Mouse (Mus musculus): ENCODE measurements around the gene Ap3b2. TPM values are rescaled to one million over a fixed set of nuclear protein-coding genes. Genes with fewer than 3 reads are reported as not detected.

Ap3b2 gene
- polyA plus RNA-seq (2012; fragmentation: generic; extraction: Trizol): not detected

DNA sequence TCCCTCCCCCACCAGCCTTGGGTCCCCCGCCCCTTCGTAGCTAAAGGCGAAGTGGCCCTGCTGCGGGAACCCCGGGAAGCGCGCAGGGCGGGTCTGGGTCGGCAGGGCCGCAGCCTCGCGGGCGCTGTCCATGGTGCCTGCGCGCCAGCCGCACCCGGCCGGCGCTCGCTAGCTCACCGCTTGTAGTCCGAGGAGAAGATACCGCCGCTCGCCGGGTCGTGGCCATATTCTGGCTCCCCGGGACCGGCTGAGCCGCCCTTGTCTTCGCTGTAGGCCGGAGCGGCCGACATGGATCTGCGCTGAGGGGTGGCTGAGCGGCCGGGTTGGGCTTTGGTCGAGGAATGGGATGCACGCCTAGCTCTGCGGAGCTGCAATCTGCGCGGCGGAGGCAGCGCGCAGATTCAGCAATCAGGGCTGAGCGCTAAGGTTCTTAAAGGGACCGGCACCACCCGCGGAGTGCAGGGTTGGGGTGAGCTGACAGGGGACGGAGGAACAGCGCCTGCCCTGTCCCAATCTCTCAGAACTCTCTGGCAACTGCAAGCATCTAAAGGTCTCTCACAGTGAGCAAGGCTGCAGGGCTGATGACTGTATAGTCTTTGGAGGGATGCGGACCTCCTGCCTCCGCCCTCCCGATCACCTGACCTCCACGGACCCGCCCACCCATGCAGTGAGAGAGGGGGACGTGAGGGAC, at the start of gene Ap3b2:
Ap3b2 (minus strand) TSS at position 595 of the 691 bp plus-strand sequence.
- H3K79me2 ChIP-seq (ENCODE audit: control insufficient read depth, insufficient read depth): no peaks in the 10 kb centered on the region
- no peaks in the 10 kb centered on the region for H3K36me3 ChIP-seq (ENCODE audit: control insufficient read depth, insufficient read depth)
- H3K27me3 ChIP-seq (ENCODE audit: control insufficient read depth, insufficient read depth, insufficient read length): peaks cover 44% of the 10 kb centered on the region
- H3ac ChIP-seq (ENCODE audit: control insufficient read depth, insufficient read length): no peak within 1 kb of the TSS
- H3K4me3 ChIP-seq: no peak within 1 kb of the TSS
- H3K4me2 ChIP-seq (ENCODE audit: low read depth): no peak within 1 kb of the TSS
- TF ChIP-seq MYOG (IDR thresholded peaks at IDR 0.05; ENCODE audit: control insufficient read depth in 1 of 3, insufficient read depth in 1 of 3, insufficient read length in 2 of 3, low read depth in 2 of 3): no peak
- no peak for TF ChIP-seq SRF (IDR thresholded peaks at IDR 0.05; ENCODE audit: control insufficient read depth, insufficient read length, low read depth)
- no peak for TF ChIP-seq POLR2AphosphoS2 (IDR thresholded peaks at IDR 0.05; ENCODE audit: insufficient read length, low read depth)
- TF ChIP-seq TCF12 (IDR thresholded peaks at IDR 0.05; ENCODE audit: insufficient read depth, poor library complexity, severe bottlenecking): no peak
- no peak for TF ChIP-seq POLR2A (IDR thresholded peaks at IDR 0.05; ENCODE audit: insufficient read length, low read depth)
- no peak for TF ChIP-seq MYOD1 (IDR thresholded peaks at IDR 0.05; ENCODE audit: control insufficient read depth in 1 of 3, insufficient read length in 2 of 3, low read depth in 2 of 3)
- peak; percentile 86 for TF ChIP-seq REST (IDR thresholded peaks at IDR 0.05; ENCODE audit: insufficient read depth, insufficient read length)

DNA sequence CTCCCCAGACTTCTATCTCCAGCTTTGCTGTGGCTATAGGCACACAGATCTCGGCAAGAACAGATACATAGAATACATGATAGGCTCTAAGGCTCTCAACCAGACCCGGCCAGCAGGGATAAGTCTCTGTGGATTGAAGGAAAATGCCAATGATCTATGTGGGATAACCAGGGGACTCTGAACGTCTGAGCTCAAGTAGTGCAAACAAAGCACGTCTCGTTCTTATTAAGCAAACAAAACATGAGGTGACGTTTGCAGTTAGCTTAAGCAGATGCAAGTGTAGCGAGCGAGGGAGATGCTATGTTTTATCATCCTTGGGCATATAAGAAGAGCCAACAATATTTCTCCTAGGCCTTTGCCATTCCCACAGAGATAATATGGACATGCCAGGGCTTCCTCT, 49.2 kb upstream of the Ap3b2 start:
- no peaks in the 10 kb centered on the region for H3K36me3 ChIP-seq (ENCODE audit: control insufficient read depth, insufficient read depth)
- no peak overlapping the region for H3K4me2 ChIP-seq (ENCODE audit: low read depth)
- TF ChIP-seq TCF12 (IDR thresholded peaks at IDR 0.05; ENCODE audit: insufficient read depth, poor library complexity, severe bottlenecking) (no peak), POLR2AphosphoS2 (IDR thresholded peaks at IDR 0.05; ENCODE audit: insufficient read length, low read depth) (no peak), SRF (IDR thresholded peaks at IDR 0.05; ENCODE audit: control insufficient read depth, insufficient read length, low read depth) (no peak), TCF3 (IDR thresholded peaks at IDR 0.05; ENCODE audit: insufficient read length, low read depth) (no peak), MAX (IDR thresholded peaks at IDR 0.05; ENCODE audit: low read depth) (no peak), MYOG (IDR thresholded peaks at IDR 0.05; ENCODE audit: control insufficient read depth in 1 of 3, insufficient read depth in 1 of 3, insufficient read length in 2 of 3, low read depth in 2 of 3) (no peak), POLR2A (IDR thresholded peaks at IDR 0.05; ENCODE audit: insufficient read length, low read depth) (no peak), CEBPB (IDR thresholded peaks at IDR 0.05; ENCODE audit: insufficient read depth, poor library complexity, severe bottlenecking) (no peak), MYOD1 (IDR thresholded peaks at IDR 0.05; ENCODE audit: control insufficient read depth in 1 of 3, insufficient read length in 2 of 3, low read depth in 2 of 3) (no peak), USF1 (IDR thresholded peaks at IDR 0.05; ENCODE audit: low read depth) (no peak), E2F4 (IDR thresholded peaks at IDR 0.05; ENCODE audit: insufficient read depth) (no peak), REST (IDR thresholded peaks at IDR 0.05; ENCODE audit: insufficient read depth, insufficient read length) (no peak)
- no peaks in the 10 kb centered on the region for H3K79me2 ChIP-seq (ENCODE audit: control insufficient read depth, insufficient read depth)
- no peak overlapping the region for H3K4me3 ChIP-seq
- no peak overlapping the region for H3ac ChIP-seq (ENCODE audit: control insufficient read depth, insufficient read length)
- H3K27me3 ChIP-seq (ENCODE audit: control insufficient read depth, insufficient read depth, insufficient read length): peaks cover 25% of the 10 kb centered on the region

DNA sequence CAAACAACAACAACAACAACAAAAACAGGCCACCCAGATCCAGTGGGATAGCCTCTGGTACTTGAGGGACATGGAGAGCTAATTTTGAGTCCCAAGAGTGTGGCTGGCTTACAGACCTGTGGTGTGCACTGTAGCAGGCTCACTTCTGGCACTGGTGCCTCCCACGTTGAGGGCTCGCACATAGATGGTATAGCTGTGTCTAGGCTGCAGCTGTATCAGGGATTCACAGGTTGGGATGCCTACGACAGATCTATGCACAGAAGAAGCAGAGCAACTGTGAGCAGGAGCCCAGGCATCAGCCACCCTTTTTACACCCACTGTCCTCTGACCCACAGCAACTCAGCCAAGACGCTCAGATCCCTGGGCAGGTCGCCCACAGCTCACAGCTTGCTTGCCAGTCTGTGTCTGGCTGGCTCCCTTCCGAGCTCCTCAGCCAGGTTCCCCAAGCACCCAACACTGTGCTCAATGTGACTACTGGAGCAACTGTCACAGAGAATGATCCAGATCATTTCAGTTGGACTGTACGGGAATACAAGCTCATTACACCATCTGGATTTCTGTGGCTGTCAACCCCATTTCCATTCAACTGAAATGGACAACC, 48.3 kb upstream of the Ap3b2 start:
- H3ac ChIP-seq (ENCODE audit: control insufficient read depth, insufficient read length): no peak overlapping the region
- H3K4me2 ChIP-seq (ENCODE audit: low read depth): no peak overlapping the region
- H3K27me3 ChIP-seq (ENCODE audit: control insufficient read depth, insufficient read depth, insufficient read length): peaks cover 25% of the 10 kb centered on the region
- no peak for TF ChIP-seq MYOD1 (IDR thresholded peaks at IDR 0.05; ENCODE audit: control insufficient read depth in 1 of 3, insufficient read length in 2 of 3, low read depth in 2 of 3)
- TF ChIP-seq POLR2AphosphoS2 (IDR thresholded peaks at IDR 0.05; ENCODE audit: insufficient read length, low read depth): no peak
- no peak for TF ChIP-seq MAX (IDR thresholded peaks at IDR 0.05; ENCODE audit: low read depth)
- TF ChIP-seq E2F4 (IDR thresholded peaks at IDR 0.05; ENCODE audit: insufficient read depth): no peak
- no peak for TF ChIP-seq REST (IDR thresholded peaks at IDR 0.05; ENCODE audit: insufficient read depth, insufficient read length)
- no peak for TF ChIP-seq POLR2A (IDR thresholded peaks at IDR 0.05; ENCODE audit: insufficient read length, low read depth)
- no peak for TF ChIP-seq CEBPB (IDR thresholded peaks at IDR 0.05; ENCODE audit: insufficient read depth, poor library complexity, severe bottlenecking)
- no peak for TF ChIP-seq USF1 (IDR thresholded peaks at IDR 0.05; ENCODE audit: low read depth)
- TF ChIP-seq SRF (IDR thresholded peaks at IDR 0.05; ENCODE audit: control insufficient read depth, insufficient read length, low read depth): no peak
- TF ChIP-seq TCF3 (IDR thresholded peaks at IDR 0.05; ENCODE audit: insufficient read length, low read depth): no peak
- TF ChIP-seq TCF12 (IDR thresholded peaks at IDR 0.05; ENCODE audit: insufficient read depth, poor library complexity, severe bottlenecking): no peak
- no peak for TF ChIP-seq MYOG (IDR thresholded peaks at IDR 0.05; ENCODE audit: control insufficient read depth in 1 of 3, insufficient read depth in 1 of 3, insufficient read length in 2 of 3, low read depth in 2 of 3)
- no peak overlapping the region for H3K4me3 ChIP-seq
- no peaks in the 10 kb centered on the region for H3K79me2 ChIP-seq (ENCODE audit: control insufficient read depth, insufficient read depth)
- H3K36me3 ChIP-seq (ENCODE audit: control insufficient read depth, insufficient read depth): no peaks in the 10 kb centered on the region

DNA sequence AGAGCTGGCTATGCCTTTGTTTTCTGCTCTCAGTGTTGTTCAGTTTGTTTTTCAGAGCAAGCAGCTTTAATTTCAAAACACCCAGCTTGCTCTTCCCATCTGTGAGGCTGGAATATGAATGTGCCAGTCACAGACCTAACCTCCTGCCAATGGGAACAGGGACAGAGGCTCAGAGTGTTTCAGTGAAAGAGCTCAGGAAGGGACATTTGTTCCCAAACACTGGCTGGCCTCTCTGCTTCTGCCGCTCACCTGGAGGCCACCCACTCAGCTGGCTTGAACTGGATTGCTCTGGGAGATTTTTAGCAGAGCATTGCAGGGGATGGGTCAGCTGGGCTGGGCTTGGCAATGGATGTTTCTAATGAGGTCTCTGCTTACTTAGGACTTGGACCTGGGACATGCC, 47.3 kb upstream of the Ap3b2 start:
- Histone ChIP-seq H3K4me3 (no peak overlapping the region), H3K79me2 (ENCODE audit: control insufficient read depth, insufficient read depth) (no peaks in the 10 kb centered on the region), H3ac (ENCODE audit: control insufficient read depth, insufficient read length) (no peak overlapping the region), H3K27me3 (ENCODE audit: control insufficient read depth, insufficient read depth, insufficient read length) (peaks cover 25% of the 10 kb centered on the region), H3K36me3 (ENCODE audit: control insufficient read depth, insufficient read depth) (no peaks in the 10 kb centered on the region), H3K4me2 (ENCODE audit: low read depth) (no peak overlapping the region)
- no peak for TF ChIP-seq MAX (IDR thresholded peaks at IDR 0.05; ENCODE audit: low read depth)
- no peak for TF ChIP-seq SRF (IDR thresholded peaks at IDR 0.05; ENCODE audit: control insufficient read depth, insufficient read length, low read depth)
- no peak for TF ChIP-seq CEBPB (IDR thresholded peaks at IDR 0.05; ENCODE audit: insufficient read depth, poor library complexity, severe bottlenecking)
- TF ChIP-seq TCF12 (IDR thresholded peaks at IDR 0.05; ENCODE audit: insufficient read depth, poor library complexity, severe bottlenecking): no peak
- TF ChIP-seq MYOD1 (IDR thresholded peaks at IDR 0.05; ENCODE audit: control insufficient read depth in 1 of 3, insufficient read length in 2 of 3, low read depth in 2 of 3): no peak
- no peak for TF ChIP-seq POLR2A (IDR thresholded peaks at IDR 0.05; ENCODE audit: insufficient read length, low read depth)
- no peak for TF ChIP-seq USF1 (IDR thresholded peaks at IDR 0.05; ENCODE audit: low read depth)
- TF ChIP-seq E2F4 (IDR thresholded peaks at IDR 0.05; ENCODE audit: insufficient read depth): no peak
- no peak for TF ChIP-seq TCF3 (IDR thresholded peaks at IDR 0.05; ENCODE audit: insufficient read length, low read depth)
- TF ChIP-seq MYOG (IDR thresholded peaks at IDR 0.05; ENCODE audit: control insufficient read depth in 1 of 3, insufficient read depth in 1 of 3, insufficient read length in 2 of 3, low read depth in 2 of 3): no peak
- TF ChIP-seq POLR2AphosphoS2 (IDR thresholded peaks at IDR 0.05; ENCODE audit: insufficient read length, low read depth): no peak
- no peak for TF ChIP-seq REST (IDR thresholded peaks at IDR 0.05; ENCODE audit: insufficient read depth, insufficient read length)
